ENCODE assay signal across 1 mouse cellular context in the genomic region with DNA sequence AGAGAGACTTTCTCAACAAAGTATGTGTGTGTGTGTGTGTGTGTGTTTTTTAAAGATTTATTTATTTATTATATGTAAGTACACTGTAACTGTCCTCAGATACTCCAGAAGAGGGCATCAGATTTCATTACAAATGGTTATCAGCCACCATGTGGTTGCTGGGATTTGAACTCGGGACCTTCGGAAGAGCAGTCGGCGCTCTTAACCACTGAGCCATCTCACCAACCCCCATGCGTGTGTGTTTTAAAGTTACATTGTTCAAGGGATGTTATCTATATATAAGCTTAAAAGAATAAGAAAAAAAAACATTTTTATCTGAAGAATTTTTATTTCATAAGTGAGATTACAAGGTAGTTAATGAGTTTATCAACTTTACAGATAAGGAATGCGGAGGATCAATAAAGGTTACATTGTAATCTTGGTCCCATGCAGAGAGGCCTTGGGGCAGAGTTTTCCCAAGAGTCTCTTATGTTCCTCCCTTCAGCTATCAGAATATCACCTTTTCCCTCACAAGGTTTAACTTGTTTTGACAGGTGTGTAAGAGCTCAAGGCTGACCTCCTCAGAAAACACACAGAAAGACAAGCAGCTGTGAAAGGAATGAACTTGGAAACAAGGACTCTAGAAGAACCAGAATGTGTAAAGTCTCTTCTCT. TPM values are rescaled to one million over a fixed set of nuclear protein-coding genes. Genes with fewer than 3 reads are reported as not detected.
"Had no signal": no experiment of that assay in that cellular context is flagged by ENCODE, and none has a peak within 500 bp of the region (broad histone marks: within the 10 kb centered on the region; RNA-seq: fewer than 3 reads in every experiment).

No protein-coding gene starts in this region.

RNA-seq across cellular contexts. Expression of gene Pik3ap1, which starts 46.7 kb away (rescaled TPM):
- polyA plus RNA-seq: myocyte had no signal
